Mouse (Mus musculus): ENCODE data around the gene Ctbp2. TPM values are rescaled to one million over a fixed set of nuclear protein-coding genes. Genes with fewer than 3 reads are reported as not detected.

The Ctbp2 gene
- total RNA-seq, 1 experiment, result 241 TPM

GRCm38 (mm10) chr7:133035901-133036300 is 88.3 kb downstream of the Ctbp2 start:
- Histone ChIP-seq H3K9ac (ENCODE audit: insufficient read depth, low read depth, low read length, poor library complexity, severe bottlenecking) (no peak overlapping the region), H3K4me1 (ENCODE audit: control insufficient read depth in 2 of 2, insufficient read depth in 2 of 2, low read length in 2 of 2, poor library complexity in 1 of 2) (peaks cover 10 to 60% of the 10 kb centered on the region in 2 experiments), H3K9me3 (ENCODE audit: control insufficient read depth, insufficient read depth, low read depth, low read length) (no peaks in the 10 kb centered on the region), H3K36me3 (ENCODE audit: control insufficient read depth, insufficient read depth, low read length, poor library complexity, severe bottlenecking) (peaks cover 36% of the 10 kb centered on the region), H3K4me3 (ENCODE audit: insufficient read depth in 1 of 2, low read depth in 1 of 2, low read length in 2 of 2, poor library complexity in 1 of 2, severe bottlenecking in 1 of 2) (no peak overlapping the region), H3K27ac (ENCODE audit: insufficient read depth, low read depth, low read length, poor library complexity, severe bottlenecking) (no peak overlapping the region)
- in situ Hi-C loops (cut with MboI; ENCODE audit: low sequenced_read_pairs in 2 of 2, unreplicated experiment in 2 of 2), result no loop called here
- no peak for DNase-seq (ENCODE audit: low read depth, low spot score)
- TF ChIP-seq MAFK (IDR thresholded peaks at IDR 0.05; ENCODE audit: insufficient read depth, low read depth, low read length) (no peak), ZC3H11A (IDR thresholded peaks at IDR 0.05; ENCODE audit: borderline replicate concordance, low read depth, low read length) (no peak), CHD2 (IDR thresholded peaks at IDR 0.05; ENCODE audit: low read depth, low read length) (no peak), HCFC1 (IDR thresholded peaks at IDR 0.05; ENCODE audit: borderline replicate concordance, insufficient read depth, low read length) (no peak), ZNF384 (IDR thresholded peaks at IDR 0.05; ENCODE audit: low read depth, low read length) (no peak)

DNA sequence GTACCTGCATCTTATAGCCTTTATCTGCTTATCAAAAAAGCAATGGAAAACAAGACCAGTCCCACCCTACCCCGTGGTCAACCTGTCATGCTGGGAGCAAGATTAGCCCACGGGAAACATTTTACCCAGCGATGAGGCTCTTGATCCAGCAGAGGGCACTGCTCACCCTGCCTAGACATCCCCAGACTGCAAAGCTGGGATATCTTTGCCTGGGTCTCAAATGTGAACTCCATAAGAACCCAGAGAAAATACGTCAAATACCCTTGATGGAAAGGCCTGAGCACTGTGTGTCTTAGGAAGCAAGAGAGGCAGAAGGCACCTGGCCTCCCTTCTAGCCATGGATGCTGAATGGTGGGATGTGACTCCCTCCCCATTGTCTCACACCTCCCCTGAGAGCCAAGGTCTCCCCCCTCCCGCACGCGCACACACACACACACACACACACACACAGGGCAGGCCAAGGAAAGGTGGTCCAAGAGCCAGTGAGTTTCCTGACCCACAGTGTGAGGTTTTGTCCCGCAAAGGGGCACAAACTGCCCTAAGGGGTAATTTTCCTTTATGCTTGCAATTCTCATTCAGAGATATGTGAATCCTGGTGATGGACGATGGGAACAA is 91.5 kb downstream of the Ctbp2 start:
- peaks cover 7 to 49% of the 10 kb centered on the region in 2 experiments for H3K4me1 ChIP-seq (ENCODE audit: control insufficient read depth in 2 of 2, insufficient read depth in 2 of 2, low read length in 2 of 2, poor library complexity in 1 of 2)
- DNase-seq (ENCODE audit: low read depth, low spot score), result peak; percentile 58
- TF ChIP-seq CHD2 (IDR thresholded peaks at IDR 0.05; ENCODE audit: low read depth, low read length) (no peak), ZNF384 (IDR thresholded peaks at IDR 0.05; ENCODE audit: low read depth, low read length) (no peak), ZC3H11A (IDR thresholded peaks at IDR 0.05; ENCODE audit: borderline replicate concordance, low read depth, low read length) (peak; percentile 47; the same call in 1 of the 2 replicates)

GRCm38 (mm10) chr7:133029496-133030047 is 94.6 kb downstream of the Ctbp2 start:
- no peak overlapping the region for H3K27ac ChIP-seq (ENCODE audit: insufficient read depth, low read depth, low read length, poor library complexity, severe bottlenecking)
- no peak for DNase-seq (ENCODE audit: low read depth, low spot score)
- peaks cover 28% of the 10 kb centered on the region for H3K36me3 ChIP-seq (ENCODE audit: control insufficient read depth, insufficient read depth, low read length, poor library complexity, severe bottlenecking)
- H3K4me3 ChIP-seq (ENCODE audit: insufficient read depth in 1 of 2, low read depth in 1 of 2, low read length in 2 of 2, poor library complexity in 1 of 2, severe bottlenecking in 1 of 2), result no peak overlapping the region
- no peak overlapping the region for H3K9ac ChIP-seq (ENCODE audit: insufficient read depth, low read depth, low read length, poor library complexity, severe bottlenecking)
- no peaks in the 10 kb centered on the region for H3K9me3 ChIP-seq (ENCODE audit: control insufficient read depth, insufficient read depth, low read depth, low read length)
- peaks cover 5 to 38% of the 10 kb centered on the region in 2 experiments for H3K4me1 ChIP-seq (ENCODE audit: control insufficient read depth in 2 of 2, insufficient read depth in 2 of 2, low read length in 2 of 2, poor library complexity in 1 of 2)
- in situ Hi-C loops (cut with MboI; ENCODE audit: low sequenced_read_pairs in 2 of 2, unreplicated experiment in 2 of 2), result no loop called here
- TF ChIP-seq CHD2 (IDR thresholded peaks at IDR 0.05; ENCODE audit: low read depth, low read length) (no peak), ZNF384 (IDR thresholded peaks at IDR 0.05; ENCODE audit: low read depth, low read length) (0 out of 2 replicates have a peak, but pooled peaks have one; percentile 24), HCFC1 (IDR thresholded peaks at IDR 0.05; ENCODE audit: borderline replicate concordance, insufficient read depth, low read length) (no peak), ZC3H11A (IDR thresholded peaks at IDR 0.05; ENCODE audit: borderline replicate concordance, low read depth, low read length) (no peak), MAFK (IDR thresholded peaks at IDR 0.05; ENCODE audit: insufficient read depth, low read depth, low read length) (no peak)

More for the DNA sequence above, 91.5 kb downstream of the Ctbp2 start:
- in situ Hi-C loops (cut with MboI; ENCODE audit: low sequenced_read_pairs in 2 of 2, unreplicated experiment in 2 of 2), result no loop called here
- Histone ChIP-seq H3K4me3 (ENCODE audit: insufficient read depth in 1 of 2, low read depth in 1 of 2, low read length in 2 of 2, poor library complexity in 1 of 2, severe bottlenecking in 1 of 2) (no peak overlapping the region), H3K27ac (ENCODE audit: insufficient read depth, low read depth, low read length, poor library complexity, severe bottlenecking) (no peak overlapping the region), H3K9me3 (ENCODE audit: control insufficient read depth, insufficient read depth, low read depth, low read length) (no peaks in the 10 kb centered on the region), H3K36me3 (ENCODE audit: control insufficient read depth, insufficient read depth, low read length, poor library complexity, severe bottlenecking) (peaks cover 31% of the 10 kb centered on the region), H3K9ac (ENCODE audit: insufficient read depth, low read depth, low read length, poor library complexity, severe bottlenecking) (no peak overlapping the region)

DNA sequence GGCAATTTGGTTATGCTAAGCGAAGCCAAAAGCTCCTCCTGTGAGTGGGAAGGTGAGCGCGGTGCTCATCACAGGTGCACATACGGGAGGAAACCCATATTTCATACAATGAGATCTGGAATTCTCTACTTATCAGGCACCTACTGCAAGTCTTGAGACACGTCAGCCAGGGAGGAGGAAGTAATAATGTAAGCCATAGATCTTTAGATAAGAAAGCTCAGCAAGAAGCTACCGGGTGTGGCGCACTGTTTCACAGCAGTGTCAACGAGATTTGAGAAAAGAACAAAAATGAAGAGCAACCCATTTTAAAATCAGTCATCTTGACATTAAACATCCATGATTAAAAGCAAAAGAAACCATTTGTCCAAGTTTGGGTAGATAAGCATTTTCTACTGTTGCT is 95.2 kb downstream of the Ctbp2 start:
- H3K9ac ChIP-seq (ENCODE audit: insufficient read depth, low read depth, low read length, poor library complexity, severe bottlenecking), result no peak overlapping the region
- in situ Hi-C loops (cut with MboI; ENCODE audit: low sequenced_read_pairs in 2 of 2, unreplicated experiment in 2 of 2), result no loop called here
- DNase-seq (ENCODE audit: low read depth, low spot score), result no peak
- H3K36me3 ChIP-seq (ENCODE audit: control insufficient read depth, insufficient read depth, low read length, poor library complexity, severe bottlenecking), result peaks cover 28% of the 10 kb centered on the region
- H3K4me1 ChIP-seq (ENCODE audit: control insufficient read depth in 2 of 2, insufficient read depth in 2 of 2, low read length in 2 of 2, poor library complexity in 1 of 2), result peaks cover 3 to 34% of the 10 kb centered on the region in 2 experiments
- H3K27ac ChIP-seq (ENCODE audit: insufficient read depth, low read depth, low read length, poor library complexity, severe bottlenecking), result no peak overlapping the region
- no peaks in the 10 kb centered on the region for H3K9me3 ChIP-seq (ENCODE audit: control insufficient read depth, insufficient read depth, low read depth, low read length)
- no peak overlapping the region for H3K4me3 ChIP-seq (ENCODE audit: insufficient read depth in 1 of 2, low read depth in 1 of 2, low read length in 2 of 2, poor library complexity in 1 of 2, severe bottlenecking in 1 of 2)
- no peak for TF ChIP-seq ZNF384 (IDR thresholded peaks at IDR 0.05; ENCODE audit: low read depth, low read length)
- no peak for TF ChIP-seq ZC3H11A (IDR thresholded peaks at IDR 0.05; ENCODE audit: borderline replicate concordance, low read depth, low read length)
- no peak for TF ChIP-seq CHD2 (IDR thresholded peaks at IDR 0.05; ENCODE audit: low read depth, low read length)
- TF ChIP-seq HCFC1 (IDR thresholded peaks at IDR 0.05; ENCODE audit: borderline replicate concordance, insufficient read depth, low read length), result no peak
- no peak for TF ChIP-seq MAFK (IDR thresholded peaks at IDR 0.05; ENCODE audit: insufficient read depth, low read depth, low read length)
